Mouse (Mus musculus) cerebellum, adult 11 months (tissue): Measurements from ENCODE around the gene Sgk1.
A peak's percentile ranks its signal among the peaks of the same experiment; 100 is the strongest.

Experiments used
- DNase-seq: peaks from one replicate; pipeline ENCODE4 v3.0.0; 2022

Gene Sgk1

DNA sequence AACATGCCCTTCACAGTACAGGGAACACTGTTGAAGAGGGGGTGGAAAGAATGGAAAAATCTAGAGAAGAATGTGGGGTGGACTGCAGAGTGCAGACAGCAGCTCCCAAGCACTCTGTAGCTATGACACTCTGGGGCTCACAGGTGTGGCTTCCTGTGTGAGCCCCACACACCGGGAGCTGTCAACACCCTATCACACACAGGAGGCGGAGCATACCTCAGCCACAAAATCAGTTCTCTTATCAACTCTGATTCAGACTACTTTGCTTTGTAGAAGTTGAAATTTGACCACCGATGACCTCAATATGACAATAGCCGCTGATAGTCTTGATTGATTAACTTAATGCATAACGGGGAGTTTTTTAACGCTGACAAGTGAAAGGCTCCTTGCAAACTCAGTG is 93.4 kb downstream of the Sgk1 start:
- no peak for DNase-seq

DNA sequence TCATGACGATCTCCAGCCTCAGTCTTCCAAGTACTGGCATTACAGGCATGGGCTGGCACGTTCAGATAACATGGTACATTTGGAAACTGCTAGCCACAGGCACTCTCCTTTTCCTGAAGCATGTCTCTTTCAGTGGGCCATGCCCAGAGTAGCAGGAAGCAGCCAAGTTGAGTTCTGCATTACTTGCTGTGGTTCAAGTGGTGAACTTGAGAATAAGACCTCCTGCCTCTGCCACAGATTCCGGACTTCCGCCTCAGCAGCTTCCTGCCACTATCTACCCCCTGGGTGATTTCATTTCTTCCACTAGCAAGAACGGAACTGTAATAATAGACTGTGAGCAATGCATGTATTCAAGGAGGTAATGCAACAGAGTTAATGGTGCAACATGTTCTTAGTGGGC is 94.3 kb downstream of the Sgk1 start:
- DNase-seq, result no peak

DNA sequence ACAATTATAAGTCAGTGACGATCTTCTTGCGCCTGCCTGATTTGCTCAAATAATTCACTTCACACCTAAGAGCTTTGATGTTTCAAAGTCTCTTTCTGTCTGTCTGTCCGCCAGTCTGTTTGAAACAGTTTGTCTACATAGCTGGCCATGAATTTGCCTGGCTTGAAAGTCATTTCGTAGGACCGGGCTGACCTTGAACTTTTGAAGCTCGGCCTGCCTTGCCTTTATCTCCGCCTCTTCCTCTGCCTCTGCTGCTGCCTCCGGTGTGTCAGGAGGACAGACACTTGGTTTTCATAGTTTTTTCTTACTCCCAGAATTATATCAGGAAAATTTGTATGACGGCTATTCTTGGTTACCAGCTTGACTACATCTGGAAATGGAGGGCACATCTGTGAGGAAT is 96.4 kb downstream of the Sgk1 start:
- no peak for DNase-seq

DNA sequence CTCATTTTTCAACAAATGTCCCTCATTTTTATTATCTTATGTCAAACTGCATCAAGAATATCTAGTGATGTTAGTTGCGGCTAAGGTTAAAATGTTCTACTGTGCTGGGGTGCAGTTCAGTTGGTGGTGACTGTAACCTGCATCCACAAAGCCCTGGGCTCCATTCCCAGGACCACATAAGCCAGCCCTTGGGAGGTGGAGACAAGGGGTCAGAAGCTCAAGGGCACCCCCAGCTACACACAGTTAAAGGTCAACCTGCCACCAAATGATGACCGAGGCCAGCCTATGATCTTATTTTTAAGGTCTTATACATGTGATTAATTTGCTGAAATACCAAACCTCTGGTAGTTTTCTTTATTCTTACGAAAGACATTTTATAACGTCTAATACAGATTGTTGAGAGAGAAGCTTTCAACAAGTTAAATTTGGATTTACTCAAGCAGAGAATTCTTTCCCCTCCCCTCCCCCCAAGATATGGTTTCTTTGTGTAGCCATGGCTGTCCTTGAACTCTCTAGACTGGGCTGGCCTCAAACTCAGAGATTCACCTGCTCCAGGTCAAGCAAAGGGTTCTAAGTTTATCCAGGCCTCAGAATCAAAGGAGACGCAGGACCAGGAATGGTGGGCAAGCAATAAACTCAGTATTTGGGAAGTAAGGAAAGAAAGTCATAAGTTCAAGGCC is 97.4 kb downstream of the Sgk1 start:
- DNase-seq, result no peak

DNA sequence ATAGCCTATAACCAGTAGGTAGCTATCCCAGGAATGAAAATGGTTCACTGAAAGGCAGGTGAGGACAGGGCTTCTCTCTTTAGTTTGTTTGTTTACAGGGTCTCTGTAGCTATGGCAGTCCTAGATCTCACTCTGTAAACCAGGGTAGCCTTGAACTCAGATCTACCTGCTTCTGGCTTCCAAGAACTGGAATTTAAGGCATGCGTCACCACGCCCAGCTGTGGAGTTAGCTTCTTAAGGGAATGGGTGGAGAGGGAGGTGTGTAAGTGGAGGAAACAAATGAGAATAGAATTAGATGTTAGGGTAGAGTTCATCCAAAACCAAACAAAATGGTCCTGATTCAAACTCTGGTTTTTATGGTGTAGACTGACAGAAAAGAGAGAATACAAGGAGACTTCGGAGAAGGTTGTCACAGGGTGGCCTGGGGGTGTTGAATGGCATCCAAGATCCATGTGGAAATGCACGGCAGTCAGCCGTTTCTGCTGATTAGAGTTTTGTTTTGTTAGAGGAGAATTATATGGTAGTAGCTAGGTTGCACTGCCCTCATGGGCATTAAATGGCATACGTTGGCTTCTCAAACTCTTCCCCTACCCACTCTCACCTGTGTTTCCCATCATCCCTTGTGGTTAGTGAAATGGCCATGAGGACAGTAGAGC is 98.9 kb downstream of the Sgk1 start:
- DNase-seq, result no peak

DNA sequence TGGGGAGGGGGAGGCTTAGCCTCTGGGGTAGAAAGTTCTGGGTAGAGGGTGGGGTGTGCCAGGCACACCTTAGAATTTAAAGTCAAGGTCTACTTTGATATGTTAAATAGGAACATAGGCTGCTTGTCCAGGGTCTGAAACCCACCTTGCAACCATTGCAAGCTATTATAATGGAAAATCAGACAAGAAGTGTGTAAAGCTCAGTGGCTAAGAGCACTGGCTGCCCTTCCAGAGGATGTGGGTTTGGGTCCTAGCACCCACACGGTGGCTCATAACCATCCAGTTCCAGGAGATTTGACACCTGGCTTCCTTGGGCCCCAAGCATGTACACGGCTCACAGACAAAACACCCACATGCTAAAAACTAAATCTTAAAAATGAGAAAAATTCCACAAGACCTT is 100.3 kb downstream of the Sgk1 start:
- no peak for DNase-seq

- no peak for DNase-seq
These were observed 106.5 kb downstream of the Sgk1 start for GRCm38 (mm10) chr10:21988489-21988888.

- peak; percentile 75 for DNase-seq
These were observed 109.4 kb downstream of the Sgk1 start for GRCm38 (mm10) chr10:21991351-21991840.

GRCm38 (mm10) chr10:21991986-21992833 is 110.2 kb downstream of the Sgk1 start:
- DNase-seq, result no peak

GRCm38 (mm10) chr10:21992834-21993514 is 111.0 kb downstream of the Sgk1 start:
- DNase-seq, result peak; percentile 86

- no peak for DNase-seq
These were observed 111.8 kb downstream of the Sgk1 start for GRCm38 (mm10) chr10:21993515-21994373.

DNA sequence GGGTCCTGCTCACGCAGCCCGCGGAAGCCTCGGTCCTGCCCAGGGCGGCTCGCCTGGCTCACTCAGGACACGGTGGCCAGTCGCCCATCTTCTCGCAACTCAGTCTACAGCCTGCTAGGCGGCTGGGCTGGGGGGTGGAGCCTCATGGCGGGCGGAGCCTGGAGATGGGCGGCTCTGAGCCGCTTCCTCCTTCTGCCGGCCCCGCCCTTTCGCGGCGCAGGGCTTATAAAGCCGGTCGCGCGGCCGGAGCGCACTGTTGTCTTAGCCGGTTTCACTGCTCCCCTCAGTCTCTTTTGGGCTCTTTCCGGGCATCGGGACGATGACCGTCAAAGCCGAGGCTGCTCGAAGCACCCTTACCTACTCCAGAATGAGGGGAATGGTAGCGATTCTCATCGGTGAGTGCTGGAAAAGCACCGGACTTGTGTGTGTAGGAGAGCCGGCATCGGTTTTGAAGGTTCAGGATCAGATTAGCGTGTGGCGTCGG is 112.5 kb downstream of the Sgk1 start:
- peak; percentile 95 for DNase-seq

- DNase-seq, result peak; percentile 53
These were observed 113.2 kb downstream of the Sgk1 start for GRCm38 (mm10) chr10:21995221-21995620.

DNA sequence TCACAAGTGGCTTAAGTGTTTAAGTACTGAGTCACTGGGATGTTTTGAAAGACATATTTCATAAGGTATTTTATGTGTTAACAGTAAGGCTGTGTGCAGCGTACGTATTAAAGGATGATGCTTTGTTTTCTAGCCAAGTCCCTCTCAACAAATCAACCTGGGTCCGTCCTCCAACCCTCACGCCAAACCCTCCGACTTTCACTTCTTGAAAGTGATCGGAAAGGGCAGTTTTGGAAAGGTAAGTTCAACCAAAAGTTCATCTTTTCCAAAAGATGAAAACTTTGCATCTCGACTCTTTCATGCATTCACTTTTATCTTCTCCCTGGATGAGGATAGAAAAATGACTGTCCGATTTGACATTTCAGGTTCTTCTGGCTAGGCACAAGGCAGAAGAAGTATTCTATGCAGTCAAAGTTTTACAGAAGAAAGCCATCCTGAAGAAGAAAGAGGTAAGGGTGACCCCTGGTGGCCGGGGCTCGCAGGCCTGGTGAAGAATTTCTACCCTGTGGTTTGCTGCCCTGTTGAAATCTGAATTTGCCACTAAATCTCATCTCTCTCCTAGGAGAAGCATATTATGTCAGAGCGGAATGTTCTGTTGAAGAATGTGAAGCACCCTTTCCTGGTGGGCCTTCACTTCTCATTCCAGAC is 113.8 kb downstream of the Sgk1 start:
- peak; percentile 64 for DNase-seq

- DNase-seq, result no peak
These were observed 114.9 kb downstream of the Sgk1 start for GRCm38 (mm10) chr10:21996660-21997447.

- DNase-seq, result no peak
These were observed 115.7 kb downstream of the Sgk1 start for GRCm38 (mm10) chr10:21997550-21998204.

GRCm38 (mm10) chr10:21998503-21999180 is 116.7 kb downstream of the Sgk1 start:
- DNase-seq, result no peak

GRCm38 (mm10) chr10:22000491-22001306 is 118.7 kb downstream of the Sgk1 start:
- DNase-seq, result no peak
